ENCODE assay signal across 8 mouse cellular contexts in the genomic region with DNA sequence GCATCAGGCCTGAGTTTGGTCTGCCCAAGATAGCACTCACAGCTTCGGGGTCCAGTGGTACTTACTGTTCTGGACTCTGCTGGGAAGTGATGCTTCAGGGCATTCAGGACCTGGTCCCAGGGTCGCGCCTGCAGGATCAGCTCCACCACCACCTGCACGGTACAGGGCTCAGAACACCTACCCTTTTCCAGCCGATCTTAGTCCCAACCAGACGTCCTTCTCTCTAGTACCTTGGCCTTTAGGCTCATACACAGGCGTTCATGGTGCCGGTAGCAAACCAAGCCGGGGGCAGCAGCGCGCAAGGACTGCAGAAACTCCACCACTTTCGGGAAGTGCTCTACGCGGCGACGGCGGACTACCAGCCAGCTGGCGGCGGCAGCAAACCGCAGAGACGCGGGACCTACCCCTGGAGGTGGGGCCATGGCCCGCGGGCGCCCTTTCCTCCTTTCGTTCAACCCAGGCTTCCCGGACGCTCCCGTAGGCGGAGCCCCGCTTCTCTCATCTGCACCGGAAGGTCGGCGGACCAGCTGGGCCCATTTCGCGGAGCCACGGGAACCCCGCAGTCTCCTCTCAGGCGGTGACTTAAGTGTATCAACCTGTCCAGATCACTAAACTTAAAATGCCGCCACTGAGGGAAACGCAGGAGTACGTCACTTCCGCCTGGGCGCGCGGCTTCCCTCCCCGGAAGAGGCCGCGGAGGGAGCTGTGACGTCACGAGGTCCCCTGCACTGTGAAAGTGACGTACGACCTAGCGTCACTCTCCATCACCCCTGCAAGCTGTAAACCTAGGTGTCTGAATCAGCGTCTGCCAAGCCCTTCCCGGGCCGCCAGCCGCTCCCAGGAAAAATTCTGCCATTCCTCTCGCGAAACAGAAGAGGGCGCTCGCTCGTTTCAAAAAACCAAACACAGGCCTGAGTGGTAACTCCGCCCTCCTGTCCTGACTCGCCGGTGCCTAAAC. TPM values are rescaled to one million over a fixed set of nuclear protein-coding genes. Genes with fewer than 3 reads are reported as not detected.
DNase-seq lines count a peak whose midpoint lies in the region; ATAC-seq lines count a peak whose summit lies in the region.

Gene Tinf2, minus strand, starts transcription at position 661 of the 958 bp plus-strand sequence.

- DNase-seq in NIH3T3 (ENCODE audit: low read depth), result peak; percentile 97
- DNase-seq in cerebellum, postnatal 10 days, result peak; percentile 98
- peak; percentile 93 to 96 for DNase-seq in frontal cortex, postnatal 10 days (ENCODE audit: low spot score in 2 of 2)
- peak; percentile 95 to 97 for DNase-seq in layer of hippocampus, postnatal 14 days (ENCODE audit: low spot score in 2 of 2)
- DNase-seq in lung, postnatal 14 days, result peak; percentile 94
- peak; percentile 94 for DNase-seq in retina, adult 2 months (ENCODE audit: low read depth, low spot score)
- DNase-seq in thymus, postnatal 36 days, result peak; percentile 91 to 93

- no peaks in the 10 kb centered on the region for H3K9me3 ChIP-seq in hindbrain, embryonic 12.5 days (replicated peaks)

- ATAC-seq in hindbrain, embryonic 12.5 days (ENCODE audit: low FRiP score), result peak; percentile 99

- H3K27ac ChIP-seq in hindbrain, embryonic 12.5 days, result peak within 1 kb of the TSS; percentile 80

- H3K4me2 ChIP-seq in hindbrain, embryonic 12.5 days (replicated peaks), result peak within 1 kb of the TSS; percentile 74

- H3K36me3 ChIP-seq in hindbrain, embryonic 12.5 days, result peaks cover 38% of the 10 kb centered on the region

- H3K4me3 ChIP-seq in hindbrain, embryonic 12.5 days, result peak within 1 kb of the TSS; percentile 82

- H3K4me1 ChIP-seq in hindbrain, embryonic 12.5 days, result peaks cover 11% of the 10 kb centered on the region

- H3K27me3 ChIP-seq in hindbrain, embryonic 12.5 days, result no peaks in the 10 kb centered on the region

- peak within 1 kb of the TSS; percentile 79 for H3K9ac ChIP-seq in hindbrain, embryonic 12.5 days

- under 1% methylated on average over 66 of the region's 66 CpGs for WGBS in hindbrain, embryonic 12.5 days

RNA-seq across cellular contexts. Expression of gene Tinf2, which starts in this region (rescaled TPM):
- polyA plus RNA-seq in hindbrain, embryonic 12.5 days (2016; fragmentation: Nextera tagmentation; extraction: Ambion mirVana), result 42.8 and 43.1 TPM in 2 replicates
- total RNA-seq in layer of hippocampus, postnatal 14 days (2021), result 10 to 100 TPM; 13.9 to 17.0 TPM

Comparison
In these comparisons a context has a peak if more than half of its experiments do, and no peak if none do; other contexts are left out.
1. Peak in every context shown above with its lines: DNase-seq, ATAC-seq, H3K4me3 ChIP-seq and H3K27ac ChIP-seq.